Mouse (Mus musculus): ENCODE results near the gene Rap1gap2.
A peak's percentile ranks its signal among the peaks of the same experiment; 100 is the strongest.

The Rap1gap2 gene

GRCm38 (mm10) chr11:74537352-74537751, 73.4 kb downstream of the Rap1gap2 start:
- DNase-seq (ENCODE audit: low spot score) = no peak

GRCm38 (mm10) chr11:74536140-74536842, 74.4 kb downstream of the Rap1gap2 start:
- peak; percentile 67 for DNase-seq (ENCODE audit: low spot score)

- DNase-seq (ENCODE audit: low spot score) = no peak
Measured at GRCm38 (mm10) chr11:74534380-74534779, 76.3 kb downstream of the Rap1gap2 start.

- no peak for DNase-seq (ENCODE audit: low spot score)
Measured at GRCm38 (mm10) chr11:74533050-74533449, 77.7 kb downstream of the Rap1gap2 start.

- no peak for DNase-seq (ENCODE audit: low spot score)
Measured at GRCm38 (mm10) chr11:74532401-74532800, 78.3 kb downstream of the Rap1gap2 start.

GRCm38 (mm10) chr11:74531725-74532124, 79.0 kb downstream of the Rap1gap2 start:
- DNase-seq (ENCODE audit: low spot score) = no peak

GRCm38 (mm10) chr11:74529803-74530202, 80.9 kb downstream of the Rap1gap2 start:
- no peak for DNase-seq (ENCODE audit: low spot score)

- no peak for DNase-seq (ENCODE audit: low spot score)
Measured at GRCm38 (mm10) chr11:74527555-74527954, 83.2 kb downstream of the Rap1gap2 start.

GRCm38 (mm10) chr11:74526180-74527158, 84.2 kb downstream of the Rap1gap2 start:
- peak; percentile 50 for DNase-seq (ENCODE audit: low spot score)

- peak; percentile 53 for DNase-seq (ENCODE audit: low spot score)
Measured at GRCm38 (mm10) chr11:74525605-74526004, 85.1 kb downstream of the Rap1gap2 start.

- DNase-seq (ENCODE audit: low spot score) = no peak
Measured at GRCm38 (mm10) chr11:74525205-74525604, 85.5 kb downstream of the Rap1gap2 start.

GRCm38 (mm10) chr11:74524050-74524965, 86.4 kb downstream of the Rap1gap2 start:
- no peak for DNase-seq (ENCODE audit: low spot score)

- no peak for DNase-seq (ENCODE audit: low spot score)
Measured at GRCm38 (mm10) chr11:74523210-74523951, 87.3 kb downstream of the Rap1gap2 start.

- peak; percentile 85 for DNase-seq (ENCODE audit: low spot score)
Measured at GRCm38 (mm10) chr11:74522487-74523209, 88.1 kb downstream of the Rap1gap2 start.

GRCm38 (mm10) chr11:74521981-74522486, 88.7 kb downstream of the Rap1gap2 start:
- DNase-seq (ENCODE audit: low spot score) = no peak

GRCm38 (mm10) chr11:74520201-74520600, 90.5 kb downstream of the Rap1gap2 start:
- no peak for DNase-seq (ENCODE audit: low spot score)

- DNase-seq (ENCODE audit: low spot score) = no peak
Measured at GRCm38 (mm10) chr11:74516112-74516511, 94.6 kb downstream of the Rap1gap2 start.

GRCm38 (mm10) chr11:74515046-74515445, 95.7 kb downstream of the Rap1gap2 start:
- DNase-seq (ENCODE audit: low spot score) = no peak

- DNase-seq (ENCODE audit: low spot score) = no peak
Measured at GRCm38 (mm10) chr11:74512595-74512994, 98.1 kb downstream of the Rap1gap2 start.

- DNase-seq (ENCODE audit: low spot score) = no peak
Measured at GRCm38 (mm10) chr11:74506275-74506674, 104.4 kb downstream of the Rap1gap2 start.
